Mouse (Mus musculus): ENCODE data around the gene Map2k5.

Map2k5 gene

GRCm38 (mm10) chr9:63183864-63184263, 193.8 kb downstream of the Map2k5 start:
- no peak for DNase-seq (ENCODE audit: low spot score)

- no peak for DNase-seq (ENCODE audit: low spot score)
These were observed 195.3 kb downstream of the Map2k5 start for GRCm38 (mm10) chr9:63182306-63182960.

- DNase-seq (ENCODE audit: low spot score), result no peak
These were observed 196.1 kb downstream of the Map2k5 start for GRCm38 (mm10) chr9:63181337-63182178.

- DNase-seq (ENCODE audit: low spot score), result no peak
These were observed 199.4 kb downstream of the Map2k5 start for GRCm38 (mm10) chr9:63178296-63178695.

- no peak for DNase-seq (ENCODE audit: low spot score)
These were observed 203.5 kb downstream of the Map2k5 start for GRCm38 (mm10) chr9:63174001-63174721.

GRCm38 (mm10) chr9:63171951-63172350, 205.8 kb downstream of the Map2k5 start:
- DNase-seq (ENCODE audit: low spot score), result no peak

- DNase-seq (ENCODE audit: low spot score), result no peak
These were observed 208.6 kb downstream of the Map2k5 start for GRCm38 (mm10) chr9:63169127-63169526.

- DNase-seq (ENCODE audit: low spot score), result no peak
These were observed 212.6 kb downstream of the Map2k5 start for GRCm38 (mm10) chr9:63165070-63165469.

GRCm38 (mm10) chr9:63163756-63164155, 213.9 kb downstream of the Map2k5 start:
- DNase-seq (ENCODE audit: low spot score), result no peak

- no peak for DNase-seq (ENCODE audit: low spot score)
These were observed 225.8 kb downstream of the Map2k5 start for GRCm38 (mm10) chr9:63151949-63152348.

GRCm38 (mm10) chr9:63151072-63151870, 226.4 kb downstream of the Map2k5 start:
- DNase-seq (ENCODE audit: low spot score), result no peak

GRCm38 (mm10) chr9:63150086-63150800, 227.5 kb downstream of the Map2k5 start:
- DNase-seq (ENCODE audit: low spot score), result no peak

GRCm38 (mm10) chr9:63149372-63149766, 228.3 kb downstream of the Map2k5 start:
- no peak for DNase-seq (ENCODE audit: low spot score)

GRCm38 (mm10) chr9:63148410-63149371, 229.0 kb downstream of the Map2k5 start, which contains the start of gene Skor1:
Gene Skor1, minus strand, starts transcription at chr9:63148961.
- no peak for DNase-seq (ENCODE audit: low spot score)

- DNase-seq (ENCODE audit: low spot score), result no peak
These were observed 229.8 kb downstream of the Map2k5 start for GRCm38 (mm10) chr9:63147786-63148409.

- no peak for DNase-seq (ENCODE audit: low spot score)
These were observed 230.4 kb downstream of the Map2k5 start for GRCm38 (mm10) chr9:63147296-63147695.

GRCm38 (mm10) chr9:63146856-63147274, 230.8 kb downstream of the Map2k5 start:
- DNase-seq (ENCODE audit: low spot score), result no peak

GRCm38 (mm10) chr9:63146126-63146855, 231.4 kb downstream of the Map2k5 start:
- DNase-seq (ENCODE audit: low spot score), result no peak

All from layer of hippocampus, adult 11-12 months (tissue).